Comparison of ENCODE assay signal across 7 mouse cellular contexts in genomic region chr9:121839622-121839965, GRCm38 (mm10). TPM values are rescaled to one million over a fixed set of nuclear protein-coding genes. Genes with fewer than 3 reads are reported as not detected.
DNase-seq lines count a peak whose midpoint lies in the region; ATAC-seq and TF ChIP-seq lines count a peak whose summit lies in the region.

No protein-coding gene starts in this region.

- H3K4me1 ChIP-seq in lung, embryonic 14.5 days (ENCODE audit: insufficient read depth): no peaks in the 10 kb centered on the region
- peaks cover 11% of the 10 kb centered on the region for H3K4me1 ChIP-seq in forebrain, embryonic 12.5 days
- H3K4me1 ChIP-seq in limb, embryonic 13.5 days: peaks cover 7% of the 10 kb centered on the region; the same call in 1 of the 2 replicates
- peaks cover 2% of the 10 kb centered on the region; the same call in 1 of the 2 replicates for H3K4me1 ChIP-seq in small intestine, adult 2 months (ENCODE audit: control insufficient read depth, insufficient read depth, insufficient read length, low read length)

- H3K27me3 ChIP-seq in lung, embryonic 14.5 days (ENCODE audit: insufficient read depth, low read length): no peaks in the 10 kb centered on the region
- peaks cover 5% of the 10 kb centered on the region; the same call in 1 of the 2 replicates for H3K27me3 ChIP-seq in forebrain, embryonic 12.5 days
- no peaks in the 10 kb centered on the region; the same call in 1 of the 2 replicates for H3K27me3 ChIP-seq in limb, embryonic 13.5 days
- H3K27me3 ChIP-seq in small intestine, adult 2 months (ENCODE audit: control insufficient read depth, insufficient read depth, low read length): peaks cover 9% of the 10 kb centered on the region

- DNase-seq in lung, embryonic 14.5 days: no peak
- no peak for DNase-seq in lung, postnatal 14 days
- no peak for DNase-seq in urinary bladder, postnatal 36 days (ENCODE audit: low spot score in 2 of 2)
- no peak for DNase-seq in cerebellum, adult 11 months

- WGBS in lung, embryonic 14.5 days: 32% methylated on average over 7 of the region's 7 CpGs
- WGBS in forebrain, embryonic 12.5 days: 30% methylated on average over 7 of the region's 7 CpGs
- 42% methylated on average over 7 of the region's 7 CpGs for WGBS in limb, embryonic 13.5 days
- WGBS in small intestine, adult 2 months: 34% methylated on average over 7 of the region's 7 CpGs

- H3K4me2 ChIP-seq in lung, embryonic 14.5 days: peak overlapping the region; percentile 85
- peak overlapping the region; percentile 73 for H3K4me2 ChIP-seq in forebrain, embryonic 12.5 days
- peak overlapping the region; percentile 82 for H3K4me2 ChIP-seq in limb, embryonic 13.5 days (replicated peaks)

- peak overlapping the region; percentile 53 for H3K9ac ChIP-seq in lung, embryonic 14.5 days
- peak overlapping the region; percentile 59; the same call in 1 of the 2 replicates for H3K9ac ChIP-seq in forebrain, embryonic 12.5 days
- H3K9ac ChIP-seq in limb, embryonic 13.5 days: peak overlapping the region; percentile 66

- no peak overlapping the region for H3K27ac ChIP-seq in lung, embryonic 14.5 days (ENCODE audit: low read depth)
- H3K27ac ChIP-seq in forebrain, embryonic 12.5 days: no peak overlapping the region
- H3K27ac ChIP-seq in limb, embryonic 13.5 days: no peak overlapping the region
- no peak overlapping the region for H3K27ac ChIP-seq in small intestine, adult 2 months (ENCODE audit: insufficient read depth, low read depth, low read length)

- no peak for TF ChIP-seq CTCF in lung, embryonic 14.5 days (IDR thresholded peaks at IDR 0.05; ENCODE audit: low read depth)
- no peak for TF ChIP-seq CTCF in small intestine, adult 2 months (IDR thresholded peaks at IDR 0.05; ENCODE audit: extremely low read depth, insufficient read length, insufficient replicate concordance, low read depth, low read length)

- ATAC-seq in lung, embryonic 14.5 days (ENCODE audit: insufficient read depth): peak; percentile 59; the same call in 1 of the 2 replicates
- ATAC-seq in forebrain, embryonic 12.5 days (ENCODE audit: low FRiP score): peak; percentile 52
- peak; percentile 28; the same call in 1 of the 2 replicates for ATAC-seq in limb, embryonic 13.5 days (ENCODE audit: low FRiP score, low read depth)

- no peak for TF ChIP-seq POLR2A in small intestine, adult 2 months (IDR thresholded peaks at IDR 0.05; ENCODE audit: low read depth, low read length)

- peak overlapping the region; percentile 49 for H3K4me3 ChIP-seq in lung, embryonic 14.5 days (ENCODE audit: low read depth, low read length)
- peak overlapping the region; percentile 48 for H3K4me3 ChIP-seq in forebrain, embryonic 12.5 days (replicated peaks)
- peak overlapping the region; percentile 54 for H3K4me3 ChIP-seq in limb, embryonic 13.5 days
- H3K4me3 ChIP-seq in small intestine, adult 2 months (ENCODE audit: low read depth, low read length): peak overlapping the region; percentile 43

- no peaks in the 10 kb centered on the region; the same call in 1 of the 2 replicates for H3K9me3 ChIP-seq in lung, embryonic 14.5 days (ENCODE audit: low read depth, low read length)
- H3K9me3 ChIP-seq in forebrain, embryonic 12.5 days: no peaks in the 10 kb centered on the region
- peaks cover 11% of the 10 kb centered on the region; the same call in 1 of the 2 replicates for H3K9me3 ChIP-seq in limb, embryonic 13.5 days

- no peaks in the 10 kb centered on the region for H3K36me3 ChIP-seq in lung, embryonic 14.5 days (ENCODE audit: insufficient read depth)
- H3K36me3 ChIP-seq in forebrain, embryonic 12.5 days (replicated peaks): no peaks in the 10 kb centered on the region
- no peaks in the 10 kb centered on the region for H3K36me3 ChIP-seq in limb, embryonic 13.5 days
- H3K36me3 ChIP-seq in small intestine, adult 2 months (ENCODE audit: control insufficient read depth, insufficient read depth, low read length): no peaks in the 10 kb centered on the region

RNA-seq across cellular contexts. Expression of gene Ccdc13, which starts 0.3 kb away (rescaled TPM):
- 0.39 and 0.78 TPM in 2 replicates for polyA plus RNA-seq in lung, embryonic 14.5 days (2014; fragmentation: Nextera tagmentation; extraction: Ambion mirVana)
- polyA plus RNA-seq in forebrain, embryonic 12.5 days (2016; fragmentation: Nextera tagmentation; extraction: Ambion mirVana): 3.1 and 3.6 TPM in 2 replicates
- polyA plus RNA-seq in limb, embryonic 13.5 days (2015; fragmentation: Nextera tagmentation; extraction: Ambion mirVana): 0.76 and 0.88 TPM in 2 replicates
- 0.65 TPM in 1 of 2 replicates, not detected in the other for polyA plus RNA-seq in small intestine, adult 2 months (2012; rRNA removed)

RNA-seq across cellular contexts. Expression of gene Higd1a, which starts 18.6 kb away (rescaled TPM):
- polyA plus RNA-seq in lung, embryonic 14.5 days (2014; fragmentation: Nextera tagmentation; extraction: Ambion mirVana): 163 and 169 TPM in 2 replicates
- polyA plus RNA-seq in forebrain, embryonic 12.5 days (2016; fragmentation: Nextera tagmentation; extraction: Ambion mirVana): 153 and 158 TPM in 2 replicates
- 192 and 196 TPM in 2 replicates for polyA plus RNA-seq in limb, embryonic 13.5 days (2015; fragmentation: Nextera tagmentation; extraction: Ambion mirVana)
- polyA plus RNA-seq in small intestine, adult 2 months (2012; rRNA removed): 7.0 and 11.4 TPM in 2 replicates

RNA-seq across cellular contexts. Expression of gene Hhatl, which starts 47.3 kb away (rescaled TPM):
- 0.34 and 0.91 TPM in 2 replicates for polyA plus RNA-seq in lung, embryonic 14.5 days (2014; fragmentation: Nextera tagmentation; extraction: Ambion mirVana)
- not detected in 2 replicates for polyA plus RNA-seq in forebrain, embryonic 12.5 days (2016; fragmentation: Nextera tagmentation; extraction: Ambion mirVana)
- 0.53 and 0.82 TPM in 2 replicates for polyA plus RNA-seq in limb, embryonic 13.5 days (2015; fragmentation: Nextera tagmentation; extraction: Ambion mirVana)
- 5.1 and 5.2 TPM in 2 replicates for polyA plus RNA-seq in small intestine, adult 2 months (2012; rRNA removed)

RNA-seq across cellular contexts. Expression of gene Ackr2, which starts 58.6 kb away (rescaled TPM):
- 0.88 TPM in 2 replicates for polyA plus RNA-seq in lung, embryonic 14.5 days (2014; fragmentation: Nextera tagmentation; extraction: Ambion mirVana)
- polyA plus RNA-seq in forebrain, embryonic 12.5 days (2016; fragmentation: Nextera tagmentation; extraction: Ambion mirVana): 0.89 and 1.2 TPM in 2 replicates
- 0.18 and 0.33 TPM in 2 replicates for polyA plus RNA-seq in limb, embryonic 13.5 days (2015; fragmentation: Nextera tagmentation; extraction: Ambion mirVana)
- 0.42 and 1.4 TPM in 2 replicates for polyA plus RNA-seq in small intestine, adult 2 months (2012; rRNA removed)

Comparison
In these comparisons a context has a peak if more than half of its experiments do, and no peak if none do; other contexts are left out.
1. RNA of gene Higd1a, which starts 18.6 kb away (polyA plus RNA-seq): 192 to 196 TPM in limb, embryonic 13.5 days, 163 to 169 TPM in lung, embryonic 14.5 days and 153 to 158 TPM in forebrain, embryonic 12.5 days; 7.0 to 11.4 TPM in small intestine, adult 2 months; every median in the first group is over 10 times any median in the second.
2. Peak in every context shown above with its lines, with median percentiles within 50 percentile points of each other: ATAC-seq, H3K4me2 ChIP-seq, H3K4me3 ChIP-seq and H3K9ac ChIP-seq.